Mouse (Mus musculus): ENCODE data around the gene Cacng1. TPM values are rescaled to one million over a fixed set of nuclear protein-coding genes. Genes with fewer than 3 reads are reported as not detected.

Cacng1 gene
- total and polyA plus RNA-seq, 3 experiments = 0.08 TPM; not detected in 2

GRCm38 (mm10) chr11:107655538-107655937 lies 60.8 kb downstream of the Cacng1 start:
- no peak for DNase-seq

Other genes with a start within 250 kb of the Cacng1 start
- gene Pitpnc1, start 245.8 kb downstream of the Cacng1 start, total RNA-seq (2021) = 10 to 100 TPM; 11.1 to 17.5 TPM
- 1.8 and 2.8 TPM in 2 replicates for gene Pitpnc1, start 245.8 kb downstream of the Cacng1 start, polyA plus RNA-seq (2012; rRNA removed)
- 100 to 1,000 TPM in 1 of 2 experiments, 10 to 100 TPM in 1; 90.8 to 102 TPM for gene Psmd12, start 237.0 kb downstream of the Cacng1 start, total RNA-seq (2021)
- gene Psmd12, start 237.0 kb downstream of the Cacng1 start, polyA plus RNA-seq (2012; rRNA removed) = 3.0 and 4.2 TPM in 2 replicates
- gene Helz, start 168.6 kb downstream of the Cacng1 start, total RNA-seq (2021) = 10 to 100 TPM; 20.3 to 30.5 TPM
- gene Helz, start 168.6 kb downstream of the Cacng1 start, polyA plus RNA-seq (2012; rRNA removed) = 18.4 and 23.3 TPM in 2 replicates
- gene Cacng4, start 78.0 kb upstream of the Cacng1 start, total RNA-seq (2021) = 1 to 10 TPM; 1.1 to 1.2 TPM
- 1.2 and 1.6 TPM in 2 replicates for gene Cacng4, start 78.0 kb upstream of the Cacng1 start, polyA plus RNA-seq (2012; rRNA removed)
- under 1 TPM; 0.14 to 0.17 TPM for gene Cacng5, start 198.5 kb upstream of the Cacng1 start, total RNA-seq (2021)
- 0.12 and 0.29 TPM in 2 replicates for gene Cacng5, start 198.5 kb upstream of the Cacng1 start, polyA plus RNA-seq (2012; rRNA removed)

Data from adrenal gland, adult 2 months (tissue).